Mouse (Mus musculus) spleen, postnatal 14 days (tissue): ENCODE results near the gene Rgs3.

Source experiments
- DNase-seq, 2 experiments: peaks; one replicate each; pipeline ENCODE4 v3.0.0; 2021 to 2022; ENCODE audit warnings: low spot score in 2 of 2

Gene Rgs3

DNA sequence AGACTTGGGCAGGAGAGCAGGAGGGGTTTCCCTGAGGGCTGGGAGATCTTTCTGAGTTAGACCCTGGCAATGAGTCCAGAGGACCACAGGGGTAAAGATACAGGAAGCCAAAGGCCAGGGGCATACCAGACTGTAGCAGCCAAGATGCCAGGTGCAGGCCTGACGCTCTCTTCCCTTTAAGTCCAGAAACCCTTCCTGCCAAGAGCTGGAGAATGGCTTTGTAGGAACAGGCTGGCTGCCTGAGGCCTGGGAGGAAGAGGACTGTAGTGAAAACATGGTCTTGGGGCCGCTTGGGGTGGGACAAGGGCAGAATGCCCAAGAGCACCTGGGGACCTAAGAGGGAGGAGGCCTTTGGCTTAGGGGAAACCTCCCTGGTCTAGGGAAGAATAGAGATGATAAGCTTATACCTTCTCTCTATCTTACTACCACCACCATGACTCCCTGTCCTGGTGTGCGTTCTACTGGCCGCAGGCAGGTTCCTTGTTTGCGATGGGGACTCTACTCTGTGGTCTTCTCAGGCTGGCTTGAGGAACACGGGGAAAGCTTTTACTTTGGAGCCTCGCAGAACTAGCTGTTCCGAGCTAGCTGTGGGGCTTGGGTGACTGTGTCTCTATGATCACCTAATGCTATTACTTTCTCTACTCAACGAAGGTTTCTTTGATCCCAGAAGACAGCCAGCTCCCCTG is 46.4 kb downstream of the Rgs3 start:
- no peak for DNase-seq

DNA sequence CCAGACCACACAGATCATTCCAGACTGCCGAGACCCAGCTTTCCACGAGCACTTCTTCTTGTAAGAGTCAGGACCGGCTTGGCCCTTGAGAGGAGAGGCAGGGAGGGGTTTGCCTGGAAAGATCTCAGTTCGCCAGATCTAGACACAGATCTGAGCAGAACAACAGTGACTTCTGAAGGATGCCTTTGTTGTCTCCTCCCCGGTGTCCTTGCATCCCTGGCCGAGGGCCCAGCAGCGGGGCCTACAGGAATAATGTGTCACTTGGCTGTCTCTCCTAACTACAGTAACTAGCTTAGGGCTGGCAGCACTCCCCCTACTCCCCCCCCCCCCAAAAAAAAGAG is 46.9 kb downstream of the Rgs3 start:
- DNase-seq, result no peak

DNA sequence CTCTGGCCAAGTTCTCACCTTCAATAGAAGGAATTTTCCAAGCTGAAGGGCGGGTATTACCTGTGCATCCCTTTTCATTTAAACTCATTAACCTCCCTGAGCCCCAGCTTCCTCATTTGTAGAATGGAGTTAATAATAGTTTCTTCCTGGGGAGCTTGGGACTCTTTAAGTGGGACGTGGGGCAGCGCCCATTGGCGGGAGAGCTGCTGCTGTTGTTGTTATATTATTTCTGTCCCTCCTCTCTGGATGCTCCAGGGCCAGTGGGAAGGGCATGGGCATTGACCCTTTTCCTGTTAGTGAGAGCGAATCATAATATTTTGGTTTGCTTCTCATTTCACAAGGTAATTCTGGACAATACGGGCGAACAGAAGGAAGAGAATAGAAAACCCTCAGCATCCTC is 47.3 kb downstream of the Rgs3 start:
- DNase-seq, result no peak

DNA sequence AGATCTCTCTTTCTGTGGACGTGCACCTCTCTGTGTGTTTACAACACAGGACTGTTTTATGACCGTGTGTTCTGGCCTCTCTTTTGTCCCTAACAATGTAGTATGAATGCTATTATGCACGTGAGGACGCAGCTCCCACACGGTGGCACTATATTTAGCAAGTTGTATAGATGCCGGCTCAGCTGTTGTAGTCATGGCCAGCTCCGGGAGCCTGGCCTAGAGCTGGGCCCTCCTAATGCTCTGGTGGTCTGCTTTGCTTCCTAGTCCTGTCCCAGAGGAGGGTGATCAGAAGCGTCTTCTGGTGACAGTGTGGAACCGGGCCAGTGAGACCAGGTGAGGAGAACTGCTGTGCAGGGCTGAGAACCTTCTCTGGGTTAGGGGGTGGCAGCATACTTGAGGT is 47.7 kb downstream of the Rgs3 start:
- DNase-seq, result no peak

DNA sequence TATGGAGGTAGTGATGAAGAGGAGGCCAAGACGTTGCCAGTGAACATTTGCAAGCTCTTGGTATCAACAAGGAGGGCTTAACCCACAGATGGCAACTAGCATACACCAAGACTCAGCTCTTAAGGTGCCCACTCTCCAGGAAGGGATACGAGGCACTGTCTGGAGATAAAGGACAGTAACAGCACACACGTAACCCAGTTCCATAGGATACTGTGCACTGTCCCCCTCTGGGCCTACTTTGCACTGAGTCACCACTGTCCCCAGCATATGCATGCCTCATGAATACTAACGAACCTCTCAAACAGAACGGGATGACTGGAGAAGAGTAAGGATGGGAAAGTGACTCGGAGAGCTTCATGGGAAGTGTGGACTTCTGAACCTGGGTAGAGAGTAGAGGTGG is 48.2 kb downstream of the Rgs3 start:
- no peak for DNase-seq

- no peak for DNase-seq
Observed at GRCm38 (mm10) chr4:62609333-62609732, 49.7 kb downstream of the Rgs3 start.

GRCm38 (mm10) chr4:62610142-62610675 is 50.6 kb downstream of the Rgs3 start:
- DNase-seq, result no peak

DNA sequence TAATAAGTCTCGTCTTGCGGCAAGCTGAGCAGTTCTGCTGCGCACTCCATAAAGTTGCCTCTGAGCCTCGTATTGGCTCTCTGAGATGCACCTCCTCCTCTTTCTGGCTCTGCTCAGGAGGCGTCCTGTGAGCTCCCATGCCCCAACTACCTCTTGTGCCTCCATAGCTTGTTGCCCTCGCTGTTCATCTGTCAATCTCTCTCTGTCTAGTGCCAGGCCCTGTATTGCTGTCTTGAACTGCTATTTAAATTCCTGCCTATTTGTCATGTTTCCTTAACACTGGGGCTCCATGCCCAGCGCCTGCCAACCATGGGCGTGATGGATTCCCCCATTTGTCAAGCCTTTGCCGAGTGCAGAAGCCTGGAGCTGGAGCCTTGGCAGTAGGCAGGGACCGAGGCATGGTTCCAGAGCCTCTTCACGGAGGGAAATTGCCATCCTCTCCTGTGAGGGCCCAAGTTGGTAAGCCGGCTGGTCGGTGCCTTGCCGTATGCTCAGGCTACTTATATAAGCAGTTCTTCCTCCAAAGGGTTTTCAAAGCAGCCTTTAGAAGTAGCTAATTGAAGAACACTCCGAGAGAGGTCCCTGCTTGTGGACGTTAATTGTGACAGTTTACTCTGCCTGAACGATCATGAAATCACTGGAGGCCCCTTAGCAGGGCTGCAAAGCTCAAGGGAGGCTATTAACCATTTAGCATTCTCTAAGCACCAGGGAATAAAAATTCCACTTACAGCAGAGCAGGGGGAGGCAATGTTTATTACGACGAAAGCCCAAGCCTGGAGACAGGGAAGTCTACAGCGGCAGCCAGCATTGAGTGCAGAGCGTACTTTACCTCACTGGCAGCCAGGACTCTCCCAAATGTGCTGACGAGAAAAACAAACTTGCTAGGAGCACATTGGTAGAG is 53.2 kb downstream of the Rgs3 start:
- DNase-seq, result no peak

DNA sequence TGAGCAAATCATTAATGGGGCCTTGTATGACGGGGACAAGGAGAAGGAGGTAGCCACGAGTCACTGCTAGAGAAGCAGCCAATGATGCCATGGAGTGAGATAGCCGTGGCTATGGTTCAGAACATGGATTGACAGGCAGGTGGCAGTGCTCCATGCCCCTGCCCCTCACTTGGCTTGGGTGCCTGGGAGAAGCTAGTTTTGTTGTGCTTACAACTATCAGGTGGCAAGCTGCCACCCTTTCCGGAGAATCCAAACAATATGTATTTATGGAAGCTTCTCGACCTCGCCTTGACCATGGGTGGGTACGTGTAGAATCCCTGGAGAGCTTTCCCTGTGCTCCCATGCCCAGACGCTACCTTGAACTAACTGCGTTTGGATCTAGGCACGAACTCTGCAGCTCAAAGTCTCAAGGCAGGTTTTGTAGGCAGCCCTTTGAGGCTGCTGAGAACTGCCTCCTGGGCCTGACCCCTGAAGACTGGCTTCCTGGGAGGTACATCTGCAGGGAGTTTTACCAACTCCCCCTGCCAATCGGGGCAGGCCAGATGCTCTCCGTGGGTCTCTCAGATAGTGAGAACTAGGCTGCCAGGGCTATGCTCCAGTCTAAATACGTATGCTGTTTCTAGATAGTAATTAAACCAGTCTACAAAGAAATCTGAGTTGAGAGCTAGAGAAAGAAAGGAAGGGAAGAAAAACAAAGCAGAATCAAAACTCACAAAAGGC is 54.2 kb downstream of the Rgs3 start:
- no peak for DNase-seq

- DNase-seq, result no peak
Observed at GRCm38 (mm10) chr4:62617856-62618440, 58.3 kb downstream of the Rgs3 start.

DNA sequence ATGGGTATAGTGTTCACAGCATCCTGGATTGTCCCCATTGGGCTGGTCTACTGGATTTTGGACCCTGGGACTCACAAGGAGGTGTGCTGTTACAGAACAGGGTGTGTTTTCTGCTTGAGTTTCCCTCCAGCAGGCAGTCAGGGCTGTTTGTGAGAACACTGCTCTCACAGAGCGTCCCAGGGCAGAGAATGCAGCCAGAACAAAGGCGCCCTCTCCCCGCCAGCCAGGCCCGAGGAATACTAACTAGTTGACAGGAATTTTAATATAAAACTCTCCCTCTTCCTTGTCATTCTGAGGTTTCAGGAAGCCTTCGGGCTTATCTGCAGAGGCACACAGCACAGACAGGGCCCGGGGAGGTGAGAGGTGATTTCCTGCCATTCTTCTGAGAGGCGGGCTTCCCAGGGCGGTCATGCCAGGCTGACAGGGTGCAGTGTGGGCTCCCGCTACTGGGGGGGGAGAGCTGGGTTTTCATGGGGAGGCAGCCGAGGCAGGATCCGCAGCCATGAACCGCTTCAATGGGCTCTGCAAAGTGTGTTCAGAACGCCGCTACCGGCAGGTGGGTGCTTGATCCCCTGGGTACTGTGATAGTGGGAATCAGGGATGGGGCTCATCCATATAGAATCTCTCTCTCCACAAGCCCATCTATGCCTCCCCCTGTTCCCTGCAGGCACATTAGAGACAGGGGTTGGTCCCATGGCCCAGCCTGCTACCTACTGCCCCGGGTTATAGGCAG is 59.8 kb downstream of the Rgs3 start:
- DNase-seq, result no peak

DNA sequence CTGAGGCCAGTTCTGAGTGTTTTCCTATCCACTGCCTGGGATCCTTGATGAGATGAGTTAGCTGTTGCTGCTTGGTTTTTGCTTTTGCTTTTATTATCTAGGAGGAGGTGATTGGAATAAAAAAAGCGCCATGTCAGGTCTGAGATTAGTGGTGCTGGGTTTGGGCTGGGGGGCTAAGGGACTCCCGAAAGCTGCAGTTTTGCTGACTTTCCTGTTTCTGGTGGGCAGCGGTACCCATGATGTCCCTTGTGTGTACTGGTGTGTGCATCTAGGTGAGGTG is 60.3 kb downstream of the Rgs3 start:
- no peak for DNase-seq

GRCm38 (mm10) chr4:62621151-62621550 is 61.5 kb downstream of the Rgs3 start:
- no peak for DNase-seq

GRCm38 (mm10) chr4:62621880-62622675 is 62.4 kb downstream of the Rgs3 start:
- DNase-seq, result no peak

- DNase-seq, result no peak
Observed at GRCm38 (mm10) chr4:62623251-62624015, 63.8 kb downstream of the Rgs3 start.

GRCm38 (mm10) chr4:62624679-62625450 is 65.2 kb downstream of the Rgs3 start:
- no peak for DNase-seq

DNA sequence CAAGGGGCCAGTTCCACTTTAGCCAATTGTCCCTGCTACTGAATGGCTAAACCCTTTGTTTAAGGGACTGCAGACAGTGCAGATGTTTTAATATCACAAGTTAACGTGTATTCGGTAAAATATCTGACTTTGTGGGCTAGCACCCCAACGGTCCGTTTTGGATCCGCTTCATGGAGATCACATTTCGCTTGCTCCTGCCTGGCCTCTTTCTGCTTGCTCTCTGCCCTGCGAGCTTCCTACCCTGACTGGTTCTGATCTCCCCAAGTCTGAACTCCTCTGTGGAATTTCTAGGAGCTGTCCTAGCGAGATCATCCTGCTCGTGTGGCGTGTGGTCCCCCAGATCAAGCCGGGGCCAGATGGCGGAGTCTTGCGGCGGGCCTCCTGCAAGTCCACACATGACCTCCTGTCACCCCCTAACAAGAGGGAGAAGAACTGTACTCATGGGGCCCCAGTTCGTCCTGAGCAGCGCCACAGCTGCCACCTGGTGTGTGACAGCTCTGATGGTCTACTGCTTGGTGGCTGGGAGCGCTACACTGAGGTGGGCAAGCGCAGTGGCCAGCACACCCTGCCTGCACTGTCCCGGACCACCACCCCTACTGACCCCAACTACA is 65.9 kb downstream of the Rgs3 start:
- no peak for DNase-seq

GRCm38 (mm10) chr4:62626228-62627026 is 66.8 kb downstream of the Rgs3 start:
- no peak for DNase-seq
